Mouse (Mus musculus): ENCODE results near the gene Calhm1.

The Calhm1 gene

DNA sequence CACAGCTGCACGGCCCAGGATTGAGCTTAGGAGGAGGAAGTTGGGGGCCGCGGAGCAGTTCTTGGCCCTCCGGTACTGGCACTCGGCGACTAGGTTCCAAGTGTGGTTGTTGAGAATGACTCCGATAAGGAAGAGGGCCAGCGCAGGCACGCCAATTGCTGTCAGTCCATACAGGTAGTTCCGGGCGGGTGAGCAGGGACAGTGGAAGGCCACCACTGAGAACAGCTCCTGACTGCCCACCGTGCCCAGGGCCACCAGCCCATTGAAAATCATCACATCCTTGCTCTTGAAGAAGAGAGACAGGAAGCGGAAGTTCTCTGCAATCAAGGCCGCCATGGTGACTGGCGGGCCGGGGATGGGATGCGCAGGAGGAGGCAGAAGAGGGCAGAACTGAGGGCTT lies 8.5 kb downstream of the Calhm1 start:
- CTCF ChIA-PET = interaction anchor here in 3 of 4 experiments (0.6 to 2.8 kb wide), 10 partner anchors 11 to 239 kb away, joined by 3 to 16 read pairs (median 4); partner anchors contain the start of gene Neurl1a (in 1 of the 3)
- POLR2A ChIA-PET = interaction anchor here in 2 of 4 experiments (0.9 to 3.5 kb wide), 16 partner anchors 8 to 120 kb away, joined by 3 to 14 read pairs (median 4); partner anchors contain the start of genes Calhm1 (in 1 of the 2), Ina (in 1 of the 2), Nt5c2 (in 1 of the 2) and Taf5 (in 1 of the 2)

DNA sequence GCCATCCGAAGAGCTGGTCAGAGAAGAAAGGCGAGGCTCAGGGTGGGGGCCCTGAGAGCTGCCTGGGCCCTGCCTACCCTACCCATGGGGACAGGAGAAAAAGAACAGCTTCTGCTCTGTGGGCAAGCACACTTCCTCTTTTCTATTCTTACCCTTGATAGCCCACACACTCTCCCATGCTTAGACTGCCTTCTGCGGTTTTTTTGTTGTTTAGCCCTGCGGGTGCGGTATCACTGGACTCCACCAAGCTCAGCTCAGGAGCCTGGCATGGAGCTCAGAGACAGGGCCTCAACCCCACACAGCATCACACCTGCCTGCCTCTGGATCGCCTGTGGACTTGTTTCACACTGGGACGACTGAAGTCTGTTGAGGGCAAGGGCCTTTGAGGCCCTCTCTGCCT lies 10.9 kb downstream of the Calhm1 start:
- ChIA-PET CTCF (interaction anchor here in 2 of 4 experiments (0.8 to 2.3 kb wide), 6 partner anchors 9 to 36 kb away, joined by 3 to 10 read pairs (median 8); partner anchors contain the start of gene Calhm3 (in 1 of the 2)), POLR2A (interaction anchor here in 3 of 4 experiments (1.1 to 2.7 kb wide), 5 partner anchors 10 to 65 kb away, joined by 3 to 14 read pairs (median 5); partner anchors contain the start of gene Taf5 (in 1 of the 3))

DNA sequence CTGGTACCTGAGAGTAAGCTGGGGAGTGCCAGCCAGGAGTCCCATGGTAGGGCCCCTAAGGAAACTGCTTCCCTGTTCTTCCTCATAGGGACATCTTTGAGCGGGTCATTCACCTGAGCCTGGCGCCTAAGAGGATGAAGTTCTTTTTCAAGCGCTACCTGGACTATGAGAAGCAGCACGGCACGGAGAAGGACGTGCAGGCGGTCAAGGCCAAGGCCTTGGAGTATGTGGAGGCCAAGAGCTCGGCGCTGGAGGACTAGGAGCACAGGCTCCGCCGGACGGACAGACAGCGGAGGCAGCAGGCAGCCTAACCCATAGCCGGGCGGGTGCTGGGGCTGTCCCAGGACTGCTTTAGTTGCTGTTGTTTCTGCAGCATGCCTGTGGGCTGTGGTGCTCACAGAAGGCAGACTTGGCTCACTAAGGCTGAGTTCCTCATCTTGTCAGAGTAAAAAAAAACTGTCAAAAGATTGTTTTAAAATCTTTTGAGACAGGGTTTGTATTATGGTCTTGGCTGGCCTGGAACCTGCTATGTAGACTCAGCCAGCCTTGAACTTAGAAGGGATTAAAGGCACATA lies 13.4 kb downstream of the Calhm1 start:
- POLR2A ChIA-PET = interaction anchor here in 3 of 4 experiments (0.6 to 4.0 kb wide), 8 partner anchors 7 to 340 kb away, joined by 3 to 21 read pairs (median 4); partner anchors contain the start of genes Taf5 (in 2 of the 3), Pdcd11 (in 1 of the 3) and Usmg5 (in 1 of the 3)
- CTCF ChIA-PET = interaction anchor here in 2 of 4 experiments (0.6 kb wide), 2 partner anchors 47 to 206 kb away, joined by 3 read pairs; no protein-coding TSS in a partner anchor

DNA sequence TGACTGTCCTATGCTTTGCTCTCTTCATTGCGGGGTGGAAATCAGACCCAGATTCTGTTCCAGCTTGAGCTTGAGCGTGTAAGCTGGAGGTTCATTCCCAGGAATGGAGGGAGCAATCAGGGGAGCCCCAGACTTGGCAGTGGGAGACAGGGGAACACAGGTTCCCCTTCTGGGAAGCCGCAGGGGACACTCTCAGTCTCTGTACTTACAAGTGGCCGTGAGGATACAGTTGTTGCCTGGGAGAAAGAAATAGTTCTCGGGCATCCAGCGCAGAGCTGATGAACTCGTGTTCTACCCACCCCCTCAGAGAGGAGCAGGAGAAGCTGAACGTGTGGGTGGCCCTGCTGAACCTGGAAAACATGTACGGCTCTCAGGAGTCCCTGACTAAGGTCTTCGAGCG lies 15.2 kb downstream of the Calhm1 start:
- ChIA-PET POLR2A (interaction anchor here in 2 of 4 experiments (0.7 to 4.0 kb wide), 9 partner anchors 9 to 61 kb away, joined by 3 to 21 read pairs (median 4); partner anchors contain the start of genes Taf5 (in 2 of the 2), Calhm2 (in 1 of the 2), Pdcd11 (in 1 of the 2) and Usmg5 (in 1 of the 2)), CTCF (interaction anchor here in 1 of 4 experiments (0.6 to 4.2 kb wide), 4 partner anchors 8 to 40 kb away, joined by 3 to 18 read pairs (median 4); no protein-coding TSS in a partner anchor)

DNA sequence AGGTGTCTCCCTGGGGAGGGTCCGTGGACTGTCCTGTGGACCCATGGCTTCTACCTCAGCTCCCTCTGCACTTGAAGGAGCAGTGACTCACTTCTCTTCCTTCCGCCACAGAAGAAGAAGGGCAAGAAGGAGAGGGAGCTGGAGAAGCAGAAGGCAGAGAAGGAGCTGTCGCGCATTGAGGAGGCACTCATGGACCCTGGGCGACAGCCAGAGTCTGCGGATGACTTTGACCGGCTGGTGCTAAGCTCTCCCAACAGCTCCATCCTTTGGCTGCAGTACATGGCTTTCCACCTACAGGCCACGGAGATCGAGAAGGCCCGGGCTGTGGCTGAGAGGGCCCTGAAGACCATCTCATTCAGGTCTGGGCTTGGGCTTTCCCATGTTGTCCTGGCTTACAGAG lies 15.9 kb downstream of the Calhm1 start:
- ChIA-PET POLR2A (interaction anchor here in 3 of 4 experiments (0.6 to 4.0 kb wide), 10 partner anchors 9 to 560 kb away, joined by 3 to 21 read pairs (median 6); partner anchors contain the start of genes Calhm2 (in 2 of the 3), Pdcd11 (in 2 of the 3), Taf5 (in 2 of the 3) and Usmg5 (in 2 of the 3)), CTCF (interaction anchor here in 2 of 4 experiments (1.5 to 4.2 kb wide), 2 partner anchors 40 to 210 kb away, joined by 3 to 18 read pairs; no protein-coding TSS in a partner anchor)

DNA sequence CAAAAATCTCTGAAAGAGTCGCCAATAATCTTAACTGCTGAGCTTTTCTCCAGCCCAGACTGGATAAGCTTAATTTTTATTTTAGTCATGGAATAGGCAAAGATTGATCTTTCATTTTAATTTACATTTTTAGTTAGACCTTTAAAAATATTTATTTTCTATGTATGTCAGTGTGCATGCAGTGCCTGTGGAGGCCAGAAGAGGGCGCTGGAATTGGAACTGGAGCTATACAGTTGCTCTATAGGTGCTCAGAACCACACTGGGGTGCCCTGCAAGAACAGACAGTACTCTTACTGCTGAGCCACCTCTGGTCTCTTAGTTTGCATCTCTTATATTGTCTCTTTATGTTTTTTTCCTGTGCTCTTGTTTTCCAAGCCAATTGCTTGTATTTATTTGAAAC lies 21.3 kb downstream of the Calhm1 start:
- CTCF ChIA-PET = interaction anchor here (0.5 to 2.4 kb wide), 40 partner anchors 9 to 424 kb away, joined by 3 to 23 read pairs (median 4); partner anchors contain the start of genes Pdcd11 (in 3 of the 4), Usmg5 (in 3 of the 4), Calhm1 (in 1 of the 4) and Calhm2 (in 1 of the 4)

DNA sequence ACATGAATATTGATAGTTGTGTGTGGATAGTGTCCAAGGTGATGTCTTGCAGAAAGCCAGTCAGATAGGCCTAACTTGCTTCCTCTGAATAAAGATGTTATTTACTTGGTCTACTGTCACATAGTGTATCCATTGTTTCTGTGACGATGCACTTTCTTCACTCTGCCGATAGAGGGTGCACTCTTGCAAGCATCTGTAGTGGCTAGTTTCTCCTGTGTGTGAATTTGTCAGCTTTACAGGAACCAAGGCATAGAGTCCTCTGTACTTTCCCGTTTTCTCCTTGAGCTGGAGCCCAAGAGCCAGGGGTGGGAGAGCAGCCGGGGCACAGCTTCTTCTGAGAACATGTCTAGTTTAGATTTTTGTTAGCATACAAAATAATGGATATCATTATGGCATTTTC lies 23.0 kb downstream of the Calhm1 start:
- CTCF ChIA-PET = interaction anchor here (0.6 to 2.2 kb wide), 26 partner anchors 8 to 244 kb away, joined by 3 to 29 read pairs (median 5); partner anchors contain the start of genes Calhm1 (in 1 of the 4), Neurl1a (in 1 of the 4), Pdcd11 (in 1 of the 4) and Usmg5 (in 1 of the 4)
- POLR2A ChIA-PET = interaction anchor here (0.9 to 2.5 kb wide), 9 partner anchors 8 to 106 kb away, joined by 3 to 9 read pairs (median 4); partner anchors contain the start of genes Taf5 (in 2 of the 4), Ina (in 1 of the 4) and Nt5c2 (in 1 of the 4)

More for the DNA sequence above, 21.3 kb downstream of the Calhm1 start:
- POLR2A ChIA-PET = interaction anchor here in 3 of 4 experiments (0.9 to 2.2 kb wide), 11 partner anchors 9 to 72 kb away, joined by 3 to 14 read pairs (median 4); partner anchors contain the start of genes Calhm2 (in 1 of the 3), Pcgf6 (in 1 of the 3) and Taf5 (in 1 of the 3)

DNA sequence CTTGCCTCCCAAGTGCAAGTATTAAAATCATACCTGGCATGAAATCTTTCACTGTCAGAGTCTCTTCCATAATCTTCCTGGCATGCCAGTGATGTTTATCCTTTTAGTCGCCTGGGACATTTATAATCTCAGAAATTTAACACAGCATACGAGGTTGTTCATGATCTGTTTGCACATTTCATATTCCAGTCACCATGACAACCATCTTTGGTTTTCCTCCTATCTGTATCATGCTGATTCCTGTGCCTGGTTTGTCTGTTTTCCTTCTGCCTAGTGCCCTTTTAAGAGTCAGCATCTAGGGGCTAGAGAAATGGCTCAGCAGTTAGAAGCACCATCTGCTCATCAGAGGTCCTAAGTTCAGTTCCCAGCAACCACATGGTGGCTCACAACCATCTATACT lies 25.4 kb downstream of the Calhm1 start:
- ChIA-PET POLR2A (interaction anchor here in 1 of 4 experiments (1.2 kb wide), 1 partner anchor 33 kb away, joined by 3 read pairs; no protein-coding TSS in a partner anchor), CTCF (no interaction called here)

DNA sequence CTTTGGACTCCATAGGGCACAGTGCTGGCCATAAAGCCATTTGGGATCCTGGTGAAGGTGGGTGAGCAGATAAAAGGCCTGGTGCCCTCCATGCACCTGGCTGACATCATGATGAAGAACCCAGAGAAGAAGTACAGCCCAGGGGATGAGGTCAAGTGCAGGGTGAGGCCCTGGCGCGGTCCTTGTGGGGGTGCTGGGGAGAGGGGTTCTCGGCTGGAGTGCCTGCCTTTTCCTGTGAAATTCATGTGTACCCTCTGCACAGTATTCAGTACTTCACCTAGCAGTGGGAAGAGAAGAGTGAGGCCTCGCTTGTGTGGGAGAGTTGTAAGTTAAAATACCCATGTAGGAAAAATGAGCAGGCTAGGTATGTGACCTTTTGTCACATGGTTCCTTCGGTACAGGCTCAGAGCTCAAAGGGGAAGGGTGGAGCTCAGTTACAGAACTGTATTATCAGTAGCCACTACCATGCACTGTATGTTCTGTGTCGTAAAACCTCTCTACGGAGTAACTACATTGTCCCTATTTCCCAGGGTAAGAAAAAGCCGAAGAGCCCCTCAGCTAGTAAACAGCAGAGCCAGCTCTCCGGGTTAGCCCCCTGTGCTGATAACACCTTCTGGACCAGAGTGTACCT lies 39.3 kb downstream of the Calhm1 start:
- POLR2A ChIA-PET = interaction anchor here in 2 of 4 experiments (0.7 to 5.1 kb wide), 5 partner anchors 10 to 37 kb away, joined by 3 to 25 read pairs (median 3); partner anchors contain the start of genes Usmg5 (in 2 of the 2), Pdcd11 (in 1 of the 2) and Taf5 (in 1 of the 2)
- CTCF ChIA-PET = interaction anchor here in 2 of 4 experiments (0.7 to 1.9 kb wide), 3 partner anchors 14 to 17 kb away, joined by 3 to 8 read pairs (median 3); no protein-coding TSS in a partner anchor

DNA sequence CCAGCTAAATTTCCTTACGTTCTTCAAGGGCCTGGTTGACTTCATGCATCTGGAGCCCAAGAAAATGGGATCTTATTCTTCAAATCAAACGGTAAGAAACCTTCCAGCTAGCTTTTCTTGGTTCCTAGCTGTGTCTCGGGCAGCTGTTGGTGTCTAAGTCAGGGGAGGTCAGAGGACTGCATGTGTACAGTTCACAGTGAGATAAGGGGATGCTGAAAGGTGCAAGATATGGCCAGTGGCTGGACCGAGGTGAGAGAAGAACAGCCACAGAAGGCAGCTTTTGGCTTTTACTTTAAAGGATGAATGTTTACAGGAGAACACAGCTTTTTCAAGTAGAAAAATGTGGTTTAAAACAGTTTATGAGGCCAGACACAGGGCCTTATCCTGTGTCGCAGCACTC lies 43.0 kb downstream of the Calhm1 start:
- ChIA-PET CTCF (interaction anchor here in 1 of 4 experiments (0.9 kb wide), 1 partner anchor 20 kb away, joined by 3 read pairs; no protein-coding TSS in a partner anchor), POLR2A (interaction anchor here in 3 of 4 experiments (0.6 to 1.9 kb wide), 4 partner anchors 10 to 515 kb away, joined by 3 to 9 read pairs (median 3); partner anchors contain the start of genes Pdcd11 (in 2 of the 3) and Usmg5 (in 2 of the 3))
